Mouse (Mus musculus): ENCODE results near the gene Tmem120b. TPM values are rescaled to one million over a fixed set of nuclear protein-coding genes. Genes with fewer than 3 reads are reported as not detected.
A peak's percentile ranks its signal among the peaks of the same experiment; 100 is the strongest.

Tmem120b gene
- total and polyA plus RNA-seq, 3 experiments: 6.6 to 10.4 (median 10.3) TPM

GRCm38 (mm10) chr5:123128426-123129169 lies 60.4 kb downstream of the Tmem120b start:
- H3K9ac ChIP-seq (ENCODE audit: low read depth, low read length): 0 out of 2 replicates have a peak overlapping the region, but pooled peaks have one; percentile 3
- 40% methylated on average over 10 of the region's 10 CpGs for WGBS
- TF ChIP-seq EP300 (IDR thresholded peaks at IDR 0.05; ENCODE audit: insufficient read depth, low read depth, low read length) (no peak), CTCF (IDR thresholded peaks at IDR 0.05) (no peak), POLR2A (IDR thresholded peaks at IDR 0.05; ENCODE audit: insufficient read depth, low read depth, low read length) (0 out of 2 replicates have a peak, but pooled peaks have one; percentile 3)
- peaks cover 4% of the 10 kb centered on the region; the same call in 1 of the 2 replicates for H3K36me3 ChIP-seq (ENCODE audit: control insufficient read depth, insufficient read depth, low read length)
- H3K4me1 ChIP-seq (ENCODE audit: control insufficient read depth, insufficient read depth, low read length): peaks cover 9% of the 10 kb centered on the region
- no peaks in the 10 kb centered on the region for H3K27me3 ChIP-seq (ENCODE audit: control insufficient read depth, insufficient read depth, low read length)
- intact Hi-C loops (cut with DNase I): no loop called here
- DNase-seq: peak; percentile 39 to 76
- no peak overlapping the region for H3K4me3 ChIP-seq
- no peaks in the 10 kb centered on the region for H3K79me2 ChIP-seq (replicated peaks; ENCODE audit: control insufficient read depth, insufficient read depth, low read length)
- peak overlapping the region; percentile 40 for H3K27ac ChIP-seq

- no peak overlapping the region for H3K4me3 ChIP-seq
- no peak for DNase-seq
- peaks cover 10% of the 10 kb centered on the region for H3K4me1 ChIP-seq (ENCODE audit: control insufficient read depth, insufficient read depth, low read length)
- H3K27ac ChIP-seq: no peak overlapping the region; the same call in 1 of the 2 replicates
- 69% methylated on average over 10 of the region's 10 CpGs for WGBS
- no peak overlapping the region for H3K9ac ChIP-seq (ENCODE audit: low read depth, low read length)
- no peaks in the 10 kb centered on the region for H3K79me2 ChIP-seq (replicated peaks; ENCODE audit: control insufficient read depth, insufficient read depth, low read length)
- H3K36me3 ChIP-seq (ENCODE audit: control insufficient read depth, insufficient read depth, low read length): peaks cover 11% of the 10 kb centered on the region
- intact Hi-C loops (cut with DNase I): no loop called here
- TF ChIP-seq EP300 (IDR thresholded peaks at IDR 0.05; ENCODE audit: insufficient read depth, low read depth, low read length) (no peak), POLR2A (IDR thresholded peaks at IDR 0.05; ENCODE audit: insufficient read depth, low read depth, low read length) (no peak), CTCF (IDR thresholded peaks at IDR 0.05) (no peak)
- no peaks in the 10 kb centered on the region for H3K27me3 ChIP-seq (ENCODE audit: control insufficient read depth, insufficient read depth, low read length)
Observed at GRCm38 (mm10) chr5:123129170-123129757, 61.0 kb downstream of the Tmem120b start.

- no peak for TF ChIP-seq EP300 (IDR thresholded peaks at IDR 0.05; ENCODE audit: insufficient read depth, low read depth, low read length)
- TF ChIP-seq POLR2A (IDR thresholded peaks at IDR 0.05; ENCODE audit: insufficient read depth, low read depth, low read length): no peak
- intact Hi-C loops (cut with DNase I): no loop called here
- Histone ChIP-seq H3K27me3 (ENCODE audit: control insufficient read depth, insufficient read depth, low read length) (no peaks in the 10 kb centered on the region), H3K79me2 (replicated peaks; ENCODE audit: control insufficient read depth, insufficient read depth, low read length) (no peaks in the 10 kb centered on the region), H3K36me3 (ENCODE audit: control insufficient read depth, insufficient read depth, low read length) (peaks cover 11% of the 10 kb centered on the region), H3K4me1 (ENCODE audit: control insufficient read depth, insufficient read depth, low read length) (peaks cover 12% of the 10 kb centered on the region), H3K9ac (ENCODE audit: low read depth, low read length) (no peak overlapping the region), H3K4me3 (no peak overlapping the region), H3K27ac (no peak overlapping the region)
- WGBS: 88% methylated on average over 9 of the region's 9 CpGs
- DNase-seq: no peak
Observed at GRCm38 (mm10) chr5:123130030-123130813, 62.0 kb downstream of the Tmem120b start.

- Histone ChIP-seq H3K27ac (no peak overlapping the region), H3K79me2 (replicated peaks; ENCODE audit: control insufficient read depth, insufficient read depth, low read length) (no peaks in the 10 kb centered on the region), H3K4me3 (no peak overlapping the region), H3K9ac (ENCODE audit: low read depth, low read length) (no peak overlapping the region), H3K27me3 (ENCODE audit: control insufficient read depth, insufficient read depth, low read length) (no peaks in the 10 kb centered on the region), H3K36me3 (ENCODE audit: control insufficient read depth, insufficient read depth, low read length) (peaks cover 11% of the 10 kb centered on the region), H3K4me1 (ENCODE audit: control insufficient read depth, insufficient read depth, low read length) (peaks cover 11% of the 10 kb centered on the region)
- WGBS: 95% methylated on average over 5 of the region's 5 CpGs
- intact Hi-C loops (cut with DNase I): no loop called here
- no peak for DNase-seq
- TF ChIP-seq CTCF (IDR thresholded peaks at IDR 0.05) (no peak), EP300 (IDR thresholded peaks at IDR 0.05; ENCODE audit: insufficient read depth, low read depth, low read length) (no peak), POLR2A (IDR thresholded peaks at IDR 0.05; ENCODE audit: insufficient read depth, low read depth, low read length) (no peak)
Observed at GRCm38 (mm10) chr5:123130814-123131148, 62.6 kb downstream of the Tmem120b start.

GRCm38 (mm10) chr5:123132308-123133071 lies 64.3 kb downstream of the Tmem120b start, which contains the start of gene Rhof:
Rhof (minus strand) TSS chr5:123132692.
- DNase-seq: peak; percentile 88 to 91
- Histone ChIP-seq H3K36me3 (ENCODE audit: control insufficient read depth, insufficient read depth, low read length) (peaks cover 15% of the 10 kb centered on the region), H3K79me2 (replicated peaks; ENCODE audit: control insufficient read depth, insufficient read depth, low read length) (no peaks in the 10 kb centered on the region), H3K27ac (peak within 1 kb of the TSS; percentile 100), H3K4me3 (peak within 1 kb of the TSS; percentile 33), H3K4me1 (ENCODE audit: control insufficient read depth, insufficient read depth, low read length) (peaks cover 18% of the 10 kb centered on the region), H3K9ac (ENCODE audit: low read depth, low read length) (peak within 1 kb of the TSS; percentile 39), H3K27me3 (ENCODE audit: control insufficient read depth, insufficient read depth, low read length) (no peaks in the 10 kb centered on the region)
- TF ChIP-seq POLR2A (IDR thresholded peaks at IDR 0.05; ENCODE audit: insufficient read depth, low read depth, low read length) (no peak), CTCF (IDR thresholded peaks at IDR 0.05) (peak; percentile 80), EP300 (IDR thresholded peaks at IDR 0.05; ENCODE audit: insufficient read depth, low read depth, low read length) (0 out of 2 replicates have a peak, but pooled peaks have one; percentile 48)
- intact Hi-C loops (cut with DNase I): loop anchor here (1.0 kb wide), 3 partner anchors 15 to 68 kb away; no protein-coding TSS in a partner anchor
- WGBS: 3% methylated on average over 44 of the region's 44 CpGs

Measured in heart, adult 2 months (tissue).